Mouse (Mus musculus): ENCODE results near the gene Zfp947. TPM values are rescaled to one million over a fixed set of nuclear protein-coding genes. Genes with fewer than 3 reads are reported as not detected.
"Not testable (repeated sequence)": the region's sequence is repeated elsewhere in the genome, so short reads cannot be mapped to it uniquely, and the experiment has no call there.

The Zfp947 gene
- total RNA-seq (2014; rRNA removed) (0.32 and 0.73 TPM in 2 replicates), polyA plus RNA-seq (2015; fragmentation: Nextera tagmentation; extraction: Ambion mirVana) (1.3 TPM in 2 replicates)

- H3K27ac ChIP-seq = peak within 1 kb of the TSS; percentile 51; the same call in 1 of the 2 replicates
- peak within 1 kb of the TSS; percentile 50 for H3K4me3 ChIP-seq (ENCODE audit: low read length)
- WGBS = under 1% methylated on average over 16 of the region's 16 CpGs
- peak within 1 kb of the TSS; percentile 57 for H3K4me2 ChIP-seq (ENCODE audit: low read depth, low read length)
- not testable (repeated sequence) for H3K9me3 ChIP-seq (ENCODE audit: low read length); H3K36me3 ChIP-seq (ENCODE audit: insufficient read depth, low read length); H3K4me1 ChIP-seq (ENCODE audit: insufficient read depth, low read length); H3K27me3 ChIP-seq (ENCODE audit: insufficient read depth, low read length)
- peak; percentile 40 for TF ChIP-seq CTCF (IDR thresholded peaks at IDR 0.05; ENCODE audit: low read depth)
- ATAC-seq = peak; percentile 89
- H3K9ac ChIP-seq (replicated peaks; ENCODE audit: low read length) = peak within 1 kb of the TSS; percentile 43; the same call in 1 of the 2 replicates
- peak; percentile 40 for DNase-seq (ENCODE audit: low spot score)
Measured at GRCm38 (mm10) chr17:22165722-22166294, at the start of gene Zfp947. TSS of gene Zfp947 (minus strand) at chr17:22166190.

- peak overlapping the region; percentile 51; the same call in 1 of the 2 replicates for H3K27ac ChIP-seq
- 11% methylated on average over 3 of the region's 3 CpGs for WGBS
Measured at GRCm38 (mm10) chr17:22165304-22165703, 686 bp downstream of the Zfp947 start.

GRCm38 (mm10) chr17:22153951-22154350, 12.0 kb downstream of the Zfp947 start:
- H3K4me2 ChIP-seq (ENCODE audit: low read depth, low read length); DNase-seq (ENCODE audit: low spot score); H3K4me3 ChIP-seq (ENCODE audit: low read length); H3K9ac ChIP-seq (replicated peaks; ENCODE audit: low read length); H3K36me3 ChIP-seq (ENCODE audit: insufficient read depth, low read length); ATAC-seq; H3K27me3 ChIP-seq (ENCODE audit: insufficient read depth, low read length); H3K27ac ChIP-seq; H3K4me1 ChIP-seq (ENCODE audit: insufficient read depth, low read length); H3K9me3 ChIP-seq (ENCODE audit: low read length): not testable (repeated sequence)
- 77% methylated on average over 2 of the region's 4 CpGs for WGBS

More at GRCm38 (mm10) chr17:22165304-22165703, 686 bp downstream of the Zfp947 start:
- not testable (repeated sequence) for H3K4me1 ChIP-seq (ENCODE audit: insufficient read depth, low read length); DNase-seq (ENCODE audit: low spot score); H3K27me3 ChIP-seq (ENCODE audit: insufficient read depth, low read length); H3K36me3 ChIP-seq (ENCODE audit: insufficient read depth, low read length); H3K9me3 ChIP-seq (ENCODE audit: low read length)
- peak; percentile 70 for ATAC-seq
- Histone ChIP-seq H3K4me3 (ENCODE audit: low read length) (peak overlapping the region; percentile 50), H3K4me2 (ENCODE audit: low read depth, low read length) (peak overlapping the region; percentile 57), H3K9ac (replicated peaks; ENCODE audit: low read length) (peak overlapping the region; percentile 43; the same call in 1 of the 2 replicates)

- Histone ChIP-seq H3K4me1 (ENCODE audit: insufficient read depth, low read length) (no peaks in the 10 kb centered on the region), H3K4me2 (ENCODE audit: low read depth, low read length) (no peak overlapping the region), H3K9me3 (ENCODE audit: low read length) (no peaks in the 10 kb centered on the region), H3K4me3 (ENCODE audit: low read length) (no peak overlapping the region), H3K27ac (no peak overlapping the region), H3K27me3 (ENCODE audit: insufficient read depth, low read length) (no peaks in the 10 kb centered on the region), H3K36me3 (ENCODE audit: insufficient read depth, low read length) (no peaks in the 10 kb centered on the region), H3K9ac (replicated peaks; ENCODE audit: low read length) (no peak overlapping the region)
- DNase-seq (ENCODE audit: low spot score) = no peak
- no peak for ATAC-seq
- TF ChIP-seq CTCF (IDR thresholded peaks at IDR 0.05; ENCODE audit: low read depth) = no peak
Measured at GRCm38 (mm10) chr17:22118770-22119169, 47.2 kb downstream of the Zfp947 start.

Other genes starting within 250 kb of the Zfp947 start
- 8.3 and 11.3 TPM in 2 replicates for gene Zfp942, start 203.7 kb downstream of the Zfp947 start, total RNA-seq (2014; rRNA removed)
- 11.8 and 13.2 TPM in 2 replicates for gene Zfp942, start 203.7 kb downstream of the Zfp947 start, polyA plus RNA-seq (2015; fragmentation: Nextera tagmentation; extraction: Ambion mirVana)
- 7.7 and 12.3 TPM in 2 replicates for gene Zfp943, start 203.6 kb downstream of the Zfp947 start, total RNA-seq (2014; rRNA removed)
- 12.2 and 13.8 TPM in 2 replicates for gene Zfp943, start 203.6 kb downstream of the Zfp947 start, polyA plus RNA-seq (2015; fragmentation: Nextera tagmentation; extraction: Ambion mirVana)
- gene Zfp994, start 59.4 kb upstream of the Zfp947 start, total RNA-seq (2014; rRNA removed) = 1.9 TPM in 2 replicates
- 1.8 and 2.0 TPM in 2 replicates for gene Zfp994, start 59.4 kb upstream of the Zfp947 start, polyA plus RNA-seq (2015; fragmentation: Nextera tagmentation; extraction: Ambion mirVana)
- gene CT030661.1, start 148.6 kb upstream of the Zfp947 start, total RNA-seq (2014; rRNA removed) = 2.9 and 4.8 TPM in 2 replicates
- 8.0 and 10.0 TPM in 2 replicates for gene CT030661.1, start 148.6 kb upstream of the Zfp947 start, polyA plus RNA-seq (2015; fragmentation: Nextera tagmentation; extraction: Ambion mirVana)
- gene Zfp944, start 195.2 kb upstream of the Zfp947 start, total RNA-seq (2014; rRNA removed) = 4.9 and 7.1 TPM in 2 replicates
- gene Zfp944, start 195.2 kb upstream of the Zfp947 start, polyA plus RNA-seq (2015; fragmentation: Nextera tagmentation; extraction: Ambion mirVana) = 8.0 and 8.3 TPM in 2 replicates
- 5.8 and 6.6 TPM in 2 replicates for gene Zfp758, start 195.3 kb upstream of the Zfp947 start, total RNA-seq (2014; rRNA removed)
- 6.9 and 7.8 TPM in 2 replicates for gene Zfp758, start 195.3 kb upstream of the Zfp947 start, polyA plus RNA-seq (2015; fragmentation: Nextera tagmentation; extraction: Ambion mirVana)